Mouse (Mus musculus): ENCODE data around the gene Cox14.

DNA sequence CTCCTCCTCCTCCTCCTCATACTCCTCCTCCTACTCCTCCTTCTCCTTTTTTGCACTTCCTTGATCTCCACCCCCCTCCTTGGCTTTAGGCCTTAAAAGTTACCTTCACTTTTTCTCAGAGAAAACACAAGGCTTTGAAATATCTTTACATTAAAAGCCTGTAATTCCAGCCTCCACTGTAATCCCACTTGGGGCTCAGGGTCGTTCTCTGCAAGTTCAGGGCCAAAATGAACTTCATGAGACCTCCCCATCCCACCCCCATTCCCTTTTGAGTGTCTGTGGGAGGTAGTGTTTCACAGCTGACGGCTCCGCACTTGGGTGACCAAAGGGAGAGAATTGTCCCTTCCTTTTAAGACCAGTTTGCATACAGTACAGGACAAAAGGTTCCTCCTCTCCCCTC, 47.5 kb downstream of the Cox14 start:
- TF ChIP-seq CTCF (conservative IDR thresholded peaks at IDR 0.05; ENCODE audit: low read length) (no peak), POU5F1 (IDR thresholded peaks at IDR 0.05; ENCODE audit: borderline replicate concordance, low read length) (no peak)
